Mouse (Mus musculus) duodenum, adult 2 months (tissue): ENCODE results near the gene Exd1. TPM values are rescaled to one million over a fixed set of nuclear protein-coding genes. Genes with fewer than 3 reads are reported as not detected.

ENCODE experiments used
- polyA plus RNA-seq: library from polyadenylated mRNA; depleted of rRNA; stranded (reverse); fragments of >200 nt; gene quantifications from 2 replicates; pipeline ENCODE4 v1.2.3, GENCODE M21; 2012; ENCODE audit warnings: low replicate concordance; rRNA removed

Gene Exd1
- polyA plus RNA-seq = 0.06 and 0.08 TPM in 2 replicates

GRCm38 (mm10) chr2:119547522-119548370, at the start of gene Exd1, which contains the start of gene Chp1:
Exd1 (minus strand) TSS chr2:119547627.
Chp1 (plus strand) TSS chr2:119547697.

GRCm38 (mm10) chr2:119477571-119478396, 69.6 kb downstream of the Exd1 start, which contains the start of gene Ino80:
Ino80 (minus strand) TSS chr2:119477687.

Other genes with a start within 250 kb of the Exd1 start
- 9.4 and 13.5 TPM in 2 replicates for gene Dll4, start 221.8 kb downstream of the Exd1 start, polyA plus RNA-seq
- gene Chac1, start 196.4 kb downstream of the Exd1 start, polyA plus RNA-seq = 1.3 and 5.3 TPM in 2 replicates
- 4.2 TPM in 2 replicates for gene Ino80, start 69.9 kb downstream of the Exd1 start, polyA plus RNA-seq
- 62.6 and 71.4 TPM in 2 replicates for gene Chp1, start 70 bp upstream of the Exd1 start, polyA plus RNA-seq
- 0.18 and 0.42 TPM in 2 replicates for gene Nusap1, start 70.7 kb upstream of the Exd1 start, polyA plus RNA-seq
- gene Oip5, start 70.8 kb upstream of the Exd1 start, polyA plus RNA-seq = 2.5 and 4.7 TPM in 2 replicates
- gene Ndufaf1, start 115.2 kb upstream of the Exd1 start, polyA plus RNA-seq = 0.53 and 0.55 TPM in 2 replicates
- 3.2 and 4.4 TPM in 2 replicates for gene Rtf1, start 127.4 kb upstream of the Exd1 start, polyA plus RNA-seq
- 30.3 and 44.9 TPM in 2 replicates for gene Itpka, start 194.7 kb upstream of the Exd1 start, polyA plus RNA-seq
- gene Ltk, start 212.8 kb upstream of the Exd1 start, polyA plus RNA-seq = 2.7 and 3.3 TPM in 2 replicates
- gene Rpap1, start 239.9 kb upstream of the Exd1 start, polyA plus RNA-seq = 21.3 and 23.1 TPM in 2 replicates